Mouse (Mus musculus): ENCODE measurements around the gene Desi1.

GRCm38 (mm10) chr15:81949076-81949475 is 84.6 kb downstream of the Desi1 start:
- TF ChIP-seq CTCF (IDR thresholded peaks at IDR 0.05) (no peak), POLR2A (IDR thresholded peaks at IDR 0.05; ENCODE audit: insufficient read depth, low read depth, low read length) (no peak)
